Mouse (Mus musculus): Measurements from ENCODE around the gene Rtn4ip1. TPM values are rescaled to one million over a fixed set of nuclear protein-coding genes. Genes with fewer than 3 reads are reported as not detected.
A peak's percentile ranks its signal among the peaks of the same experiment; 100 is the strongest.
"Not testable (repeated sequence)": the region's sequence is repeated elsewhere in the genome, so short reads cannot be mapped to it uniquely, and the experiment has no call there.

The Rtn4ip1 gene
- polyA plus RNA-seq, 1 experiment from 2014 or later, result 14.2 TPM

DNA sequence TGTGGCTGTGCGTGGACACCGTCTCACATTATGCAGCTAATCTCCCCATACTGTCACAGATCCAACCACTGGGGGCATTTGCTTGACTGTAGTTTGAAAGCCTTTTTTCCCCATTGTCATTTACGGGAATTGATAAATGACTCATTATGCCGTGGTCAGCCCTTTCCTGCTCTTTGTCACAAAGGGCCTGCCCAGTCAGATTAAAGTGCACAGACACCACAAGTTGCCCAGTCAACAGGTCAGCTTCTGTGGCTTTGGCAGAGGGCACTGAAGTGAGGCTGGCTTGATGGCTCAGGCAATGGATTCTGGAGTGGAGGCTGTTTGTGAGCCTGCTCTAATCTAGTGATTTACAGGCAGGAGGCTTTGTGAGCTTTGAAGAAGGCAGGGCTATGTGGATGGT, 42.1 kb downstream of the Rtn4ip1 start:
- H3K27me3 ChIP-seq, result no peaks in the 10 kb centered on the region
- no peak overlapping the region for H3K4me3 ChIP-seq
- H3K4me2 ChIP-seq, result no peak overlapping the region
- H3K9ac ChIP-seq, result no peak overlapping the region
- WGBS, result 60% methylated on average over 4 of the region's 4 CpGs
- H3K9me3 ChIP-seq, result no peaks in the 10 kb centered on the region
- H3K27ac ChIP-seq, result no peak overlapping the region
- ATAC-seq (ENCODE audit: borderline replicate concordance, extremely low read depth, low FRiP score, low TSS enrichment), result no peak
- no peaks in the 10 kb centered on the region; the same call in 1 of the 2 replicates for H3K36me3 ChIP-seq
- H3K4me1 ChIP-seq, result no peaks in the 10 kb centered on the region

DNA sequence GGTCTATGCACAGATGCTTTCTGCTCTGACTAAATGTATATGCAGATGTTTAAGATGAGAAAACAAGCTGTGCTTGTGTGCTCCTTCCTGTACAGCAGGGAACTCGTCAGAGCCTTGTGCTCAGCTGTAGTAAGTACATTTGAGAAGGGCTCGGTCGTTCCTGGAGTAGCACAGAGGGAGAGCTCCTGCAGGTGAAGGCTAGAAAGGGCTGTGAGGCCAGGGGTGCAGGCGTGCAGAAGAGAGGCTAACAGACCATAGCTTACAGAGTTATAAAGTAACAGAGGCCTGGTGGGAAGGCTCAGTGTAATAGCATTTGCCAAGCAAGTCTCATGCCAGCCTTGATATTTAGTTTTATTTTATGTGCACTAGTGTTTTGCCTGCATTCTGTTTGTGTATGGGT, 43.8 kb downstream of the Rtn4ip1 start:
- no peaks in the 10 kb centered on the region for H3K9me3 ChIP-seq
- H3K36me3 ChIP-seq, result no peaks in the 10 kb centered on the region; the same call in 1 of the 2 replicates
- H3K9ac ChIP-seq, result no peak overlapping the region
- H3K4me2 ChIP-seq, result no peak overlapping the region
- WGBS, result 78% methylated on average over 4 of the region's 4 CpGs
- H3K4me3 ChIP-seq, result no peak overlapping the region
- ATAC-seq (ENCODE audit: borderline replicate concordance, extremely low read depth, low FRiP score, low TSS enrichment), result no peak
- no peaks in the 10 kb centered on the region for H3K27me3 ChIP-seq
- H3K27ac ChIP-seq, result no peak overlapping the region
- no peaks in the 10 kb centered on the region for H3K4me1 ChIP-seq

DNA sequence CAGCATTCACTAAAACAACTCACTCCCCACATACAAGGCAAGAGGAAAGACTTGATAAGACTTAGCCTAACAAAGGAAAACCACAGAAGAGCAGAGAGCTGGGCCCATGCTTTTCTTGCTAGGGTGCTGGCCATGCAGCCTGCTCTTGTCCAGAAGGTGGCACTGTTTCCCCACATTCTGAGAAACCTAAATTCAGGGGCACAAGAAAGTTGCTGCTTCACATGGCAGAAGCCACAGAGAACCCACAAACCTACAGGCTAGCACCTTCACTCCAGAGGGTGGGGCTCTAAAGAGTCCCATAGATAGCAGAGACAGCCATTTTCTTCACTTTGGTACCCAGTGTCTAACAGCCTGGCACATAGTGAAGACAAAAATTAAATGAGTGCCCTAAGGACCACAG, 52.3 kb downstream of the Rtn4ip1 start:
- no peak overlapping the region for H3K27ac ChIP-seq
- no peak overlapping the region for H3K4me2 ChIP-seq
- no peaks in the 10 kb centered on the region for H3K4me1 ChIP-seq
- H3K4me3 ChIP-seq, result no peak overlapping the region
- ATAC-seq (ENCODE audit: borderline replicate concordance, extremely low read depth, low FRiP score, low TSS enrichment), result no peak
- no peaks in the 10 kb centered on the region for H3K9me3 ChIP-seq
- H3K9ac ChIP-seq, result no peak overlapping the region
- no peaks in the 10 kb centered on the region for H3K36me3 ChIP-seq
- H3K27me3 ChIP-seq, result no peaks in the 10 kb centered on the region

DNA sequence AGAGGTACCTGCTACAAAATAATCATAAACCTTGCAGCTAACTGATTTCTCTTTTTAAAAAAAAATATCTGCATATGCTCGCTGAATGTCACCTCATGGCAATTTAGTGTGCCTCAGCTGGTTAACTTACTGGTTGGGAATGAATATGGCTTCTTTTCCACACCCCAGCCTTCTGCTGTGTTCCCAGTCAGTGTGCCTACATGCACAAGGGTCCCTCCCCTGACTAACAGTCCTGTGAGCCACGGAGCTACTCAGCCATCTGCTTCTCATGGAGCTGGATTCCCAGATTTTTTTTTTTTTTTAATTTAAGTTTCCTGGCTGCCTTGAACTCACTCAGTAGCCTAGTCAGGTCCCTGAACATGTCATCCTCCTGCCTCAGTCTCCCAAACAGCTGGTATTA, 63.3 kb downstream of the Rtn4ip1 start:
- no peaks in the 10 kb centered on the region for H3K36me3 ChIP-seq
- H3K27me3 ChIP-seq, result no peaks in the 10 kb centered on the region

DNA sequence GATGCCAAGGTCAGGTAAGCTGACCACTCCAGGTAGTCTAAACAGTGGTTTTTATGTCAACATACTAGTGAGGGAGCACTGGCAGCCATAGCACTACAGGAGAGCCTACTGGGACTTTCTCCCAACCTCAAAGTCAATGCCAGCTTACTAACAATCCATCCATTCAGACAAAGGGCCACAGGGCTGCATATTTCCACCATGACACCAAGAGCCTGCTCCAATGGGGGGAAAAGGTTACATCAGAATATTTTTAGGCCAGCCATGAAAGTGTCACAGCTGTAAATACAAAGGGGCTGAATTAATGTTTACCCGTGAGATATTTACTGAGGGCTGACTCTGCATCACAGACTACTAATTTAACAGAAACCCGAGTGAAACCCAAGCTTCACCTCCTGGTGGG, 71.6 kb downstream of the Rtn4ip1 start:
- WGBS, result 57% methylated on average over 2 of the region's 2 CpGs
- no peak for ATAC-seq (ENCODE audit: borderline replicate concordance, extremely low read depth, low FRiP score, low TSS enrichment)

More for the DNA sequence above, 63.3 kb downstream of the Rtn4ip1 start:
- H3K9me3 ChIP-seq, result no peaks in the 10 kb centered on the region
- H3K4me3 ChIP-seq, result no peak overlapping the region
- H3K27ac ChIP-seq, result no peak overlapping the region
- 59% methylated on average over 2 of the region's 2 CpGs for WGBS
- H3K9ac ChIP-seq, result no peak overlapping the region
- no peak overlapping the region for H3K4me2 ChIP-seq
- no peak for ATAC-seq (ENCODE audit: borderline replicate concordance, extremely low read depth, low FRiP score, low TSS enrichment)
- no peaks in the 10 kb centered on the region for H3K4me1 ChIP-seq

DNA sequence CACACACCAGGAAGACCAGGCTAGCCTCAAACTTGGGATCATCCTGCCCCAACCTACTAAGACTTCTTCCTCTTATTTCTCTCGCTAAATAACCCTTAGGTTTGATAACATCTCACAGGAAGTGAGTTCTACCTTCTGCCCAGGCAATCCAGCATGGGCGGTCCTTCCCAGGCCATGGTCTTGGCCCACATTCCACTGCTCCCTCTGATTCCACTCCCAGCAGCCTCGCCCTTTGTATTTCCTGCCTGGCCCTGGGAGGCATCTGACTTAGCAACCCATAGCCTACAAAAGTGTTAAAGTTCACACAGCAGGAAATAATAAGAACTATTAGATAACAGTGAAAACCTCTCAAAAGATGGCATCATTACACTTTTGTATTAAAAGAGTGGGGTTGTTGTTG, 75.7 kb downstream of the Rtn4ip1 start:
- Histone ChIP-seq H3K9ac (no peak overlapping the region), H3K4me2 (no peak overlapping the region), H3K4me3 (no peak overlapping the region), H3K27me3 (no peaks in the 10 kb centered on the region), H3K27ac (no peak overlapping the region), H3K4me1 (no peaks in the 10 kb centered on the region), H3K36me3 (no peaks in the 10 kb centered on the region), H3K9me3 (no peaks in the 10 kb centered on the region)
- 56% methylated on average over 3 of the region's 3 CpGs for WGBS
- ATAC-seq (ENCODE audit: borderline replicate concordance, extremely low read depth, low FRiP score, low TSS enrichment), result no peak

More for the DNA sequence above, 71.6 kb downstream of the Rtn4ip1 start:
- no peak overlapping the region for H3K4me2 ChIP-seq
- no peaks in the 10 kb centered on the region for H3K27me3 ChIP-seq
- no peaks in the 10 kb centered on the region for H3K4me1 ChIP-seq
- H3K9me3 ChIP-seq, result no peaks in the 10 kb centered on the region
- H3K4me3 ChIP-seq, result no peak overlapping the region
- H3K36me3 ChIP-seq, result no peaks in the 10 kb centered on the region
- H3K27ac ChIP-seq, result no peak overlapping the region
- H3K9ac ChIP-seq, result no peak overlapping the region

DNA sequence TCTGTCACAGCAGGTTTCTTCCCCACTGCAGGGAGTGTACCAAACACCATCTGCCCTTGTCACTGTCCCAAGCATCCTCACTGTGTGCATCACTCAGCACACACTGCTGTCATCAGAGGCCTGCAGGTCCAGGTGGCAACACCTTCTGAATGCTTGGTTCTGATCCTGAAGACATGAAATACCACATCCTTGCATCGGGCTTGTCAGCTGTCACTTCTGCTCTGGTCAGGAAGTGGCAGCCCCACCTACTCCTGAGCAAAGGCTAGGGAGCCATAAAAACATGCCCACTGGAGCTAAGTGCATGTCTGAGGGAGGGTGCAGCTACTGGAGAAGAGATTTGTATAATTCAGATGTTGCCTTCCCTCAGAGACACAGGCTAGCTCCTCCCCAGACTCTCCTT, 78.5 kb downstream of the Rtn4ip1 start:
- peak; percentile 31; the same call in 1 of the 2 replicates for ATAC-seq (ENCODE audit: borderline replicate concordance, extremely low read depth, low FRiP score, low TSS enrichment)
- Histone ChIP-seq H3K4me2 (no peak overlapping the region), H3K4me1 (no peaks in the 10 kb centered on the region), H3K9me3 (no peaks in the 10 kb centered on the region), H3K27me3 (no peaks in the 10 kb centered on the region), H3K36me3 (no peaks in the 10 kb centered on the region), H3K9ac (no peak overlapping the region), H3K27ac (no peak overlapping the region), H3K4me3 (no peak overlapping the region)
- 41% methylated on average over 1 of the region's 1 CpGs for WGBS

DNA sequence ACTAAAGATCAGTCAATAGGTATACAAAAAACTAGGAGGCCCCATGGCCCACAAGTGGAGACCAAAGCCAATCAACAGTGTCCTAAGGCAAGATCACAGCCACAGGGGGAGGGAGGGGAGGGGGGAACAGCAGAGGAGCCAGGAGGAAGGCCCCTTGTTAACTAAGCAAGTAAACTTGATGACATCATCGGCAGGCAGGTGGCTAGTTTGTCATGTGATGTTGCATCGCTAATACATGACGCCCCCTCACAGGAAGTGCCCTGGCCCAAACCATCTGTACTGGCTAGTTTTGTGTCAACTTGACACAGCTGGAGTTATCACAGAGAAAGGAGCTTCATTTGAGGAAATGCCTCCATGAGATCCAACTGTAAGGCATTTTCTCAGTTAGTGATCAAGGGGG, 79.1 kb downstream of the Rtn4ip1 start:
- H3K27me3 ChIP-seq; H3K4me1 ChIP-seq; H3K9me3 ChIP-seq; H3K36me3 ChIP-seq; ATAC-seq (ENCODE audit: borderline replicate concordance, extremely low read depth, low FRiP score, low TSS enrichment); H3K27ac ChIP-seq; H3K4me3 ChIP-seq; H3K4me2 ChIP-seq; H3K9ac ChIP-seq: not testable (repeated sequence)
- 75% methylated on average over 3 of the region's 3 CpGs for WGBS

DNA sequence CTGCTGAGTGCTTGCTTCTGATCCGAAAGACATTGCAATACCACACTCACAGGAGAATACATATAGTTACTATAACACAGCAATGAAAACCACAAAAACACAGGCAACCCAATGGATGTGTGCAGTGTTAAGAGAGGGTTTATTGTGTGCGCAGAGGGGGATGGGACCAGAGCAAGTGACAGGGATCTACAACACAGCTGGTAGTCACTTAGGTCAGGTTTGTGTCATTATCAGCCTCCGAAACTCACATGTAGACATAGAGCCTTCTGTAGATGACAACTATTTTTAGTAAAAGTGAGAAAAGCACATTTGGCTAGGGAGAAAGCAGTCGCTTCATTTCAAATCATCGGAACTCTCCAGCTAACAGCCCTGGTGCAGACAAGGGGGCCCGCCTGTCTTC, 80.9 kb downstream of the Rtn4ip1 start:
- Histone ChIP-seq H3K27me3 (no peaks in the 10 kb centered on the region), H3K27ac (no peak overlapping the region), H3K9ac (no peak overlapping the region), H3K4me3 (no peak overlapping the region), H3K36me3 (no peaks in the 10 kb centered on the region), H3K4me1 (no peaks in the 10 kb centered on the region), H3K4me2 (no peak overlapping the region), H3K9me3 (no peaks in the 10 kb centered on the region)
- no peak for ATAC-seq (ENCODE audit: borderline replicate concordance, extremely low read depth, low FRiP score, low TSS enrichment)
- 77% methylated on average over 6 of the region's 6 CpGs for WGBS

DNA sequence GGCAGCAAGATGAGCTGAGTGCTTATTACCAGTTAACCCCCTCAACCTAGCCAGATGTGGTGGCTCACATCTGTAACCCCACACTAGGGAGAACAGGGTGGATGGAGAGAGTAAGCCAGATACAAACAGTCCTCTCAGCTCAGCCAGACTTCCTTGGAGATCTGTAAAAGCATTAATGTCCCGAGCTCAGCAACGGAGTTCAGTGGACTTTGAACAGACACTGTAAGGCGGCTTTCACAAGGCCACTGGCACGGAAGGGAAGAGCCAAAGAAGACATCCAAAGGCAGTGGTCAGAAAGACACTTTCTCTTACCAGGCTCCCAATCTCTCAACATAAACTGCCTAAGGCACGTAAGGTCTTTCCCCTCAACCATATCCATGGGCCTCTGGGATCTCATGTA, 81.6 kb downstream of the Rtn4ip1 start:
- Histone ChIP-seq H3K4me3 (no peak overlapping the region), H3K36me3 (no peaks in the 10 kb centered on the region), H3K27ac (no peak overlapping the region), H3K4me1 (no peaks in the 10 kb centered on the region), H3K9ac (no peak overlapping the region), H3K9me3 (no peaks in the 10 kb centered on the region), H3K4me2 (no peak overlapping the region), H3K27me3 (no peaks in the 10 kb centered on the region)
- ATAC-seq (ENCODE audit: borderline replicate concordance, extremely low read depth, low FRiP score, low TSS enrichment), result no peak
- 88% methylated on average over 5 of the region's 5 CpGs for WGBS

DNA sequence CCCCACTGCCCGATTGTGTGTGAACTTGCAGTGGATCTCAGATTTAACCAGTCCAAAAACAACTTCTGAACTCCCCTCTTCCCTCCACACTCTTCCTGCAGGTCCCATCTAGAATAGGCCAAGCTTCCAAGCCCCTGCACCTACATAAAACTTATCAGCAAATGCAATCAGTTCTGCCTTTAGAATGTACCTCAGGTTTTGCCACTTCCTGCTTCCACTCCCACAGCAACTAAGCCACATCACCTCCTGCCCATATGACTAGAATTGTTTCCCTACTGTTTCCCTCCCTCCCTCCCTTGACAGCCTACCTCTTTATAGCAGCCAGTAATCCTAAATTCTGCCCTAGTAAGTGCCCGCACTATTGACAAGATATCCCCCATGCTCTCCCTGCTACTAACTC, 82.3 kb downstream of the Rtn4ip1 start:
- Histone ChIP-seq H3K27ac (no peak overlapping the region), H3K9me3 (no peaks in the 10 kb centered on the region), H3K9ac (no peak overlapping the region), H3K4me2 (no peak overlapping the region), H3K4me3 (no peak overlapping the region), H3K4me1 (no peaks in the 10 kb centered on the region), H3K27me3 (no peaks in the 10 kb centered on the region), H3K36me3 (no peaks in the 10 kb centered on the region)
- WGBS, result 93% methylated on average over 2 of the region's 2 CpGs
- ATAC-seq (ENCODE audit: borderline replicate concordance, extremely low read depth, low FRiP score, low TSS enrichment), result no peak

DNA sequence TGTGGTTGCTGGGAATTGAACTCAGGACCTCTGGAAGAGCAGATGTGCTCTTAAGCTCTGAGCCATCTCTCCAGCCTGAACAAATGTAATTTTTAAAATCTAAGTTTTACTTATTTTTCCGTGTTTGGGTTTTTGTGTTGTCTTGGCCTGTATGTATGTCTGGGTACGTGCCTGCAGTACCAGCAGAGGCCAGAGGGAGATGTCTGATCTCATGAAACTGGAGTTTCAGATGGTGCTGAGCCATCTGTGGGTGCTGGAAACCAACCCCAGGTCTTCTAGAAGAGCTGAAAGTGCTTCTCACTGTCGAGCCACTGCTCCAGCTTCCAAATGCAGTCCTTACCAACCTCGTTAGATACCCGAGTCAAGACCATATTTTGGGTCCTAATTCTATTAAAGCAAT, 89.7 kb downstream of the Rtn4ip1 start:
- H3K27ac ChIP-seq, result no peak overlapping the region
- H3K4me1 ChIP-seq, result no peaks in the 10 kb centered on the region
- no peak overlapping the region for H3K4me2 ChIP-seq
- no peak overlapping the region for H3K4me3 ChIP-seq
- no peaks in the 10 kb centered on the region for H3K9me3 ChIP-seq
- no peaks in the 10 kb centered on the region for H3K36me3 ChIP-seq
- ATAC-seq (ENCODE audit: borderline replicate concordance, extremely low read depth, low FRiP score, low TSS enrichment), result no peak
- no peaks in the 10 kb centered on the region for H3K27me3 ChIP-seq
- H3K9ac ChIP-seq, result no peak overlapping the region
- 92% methylated on average over 5 of the region's 5 CpGs for WGBS

DNA sequence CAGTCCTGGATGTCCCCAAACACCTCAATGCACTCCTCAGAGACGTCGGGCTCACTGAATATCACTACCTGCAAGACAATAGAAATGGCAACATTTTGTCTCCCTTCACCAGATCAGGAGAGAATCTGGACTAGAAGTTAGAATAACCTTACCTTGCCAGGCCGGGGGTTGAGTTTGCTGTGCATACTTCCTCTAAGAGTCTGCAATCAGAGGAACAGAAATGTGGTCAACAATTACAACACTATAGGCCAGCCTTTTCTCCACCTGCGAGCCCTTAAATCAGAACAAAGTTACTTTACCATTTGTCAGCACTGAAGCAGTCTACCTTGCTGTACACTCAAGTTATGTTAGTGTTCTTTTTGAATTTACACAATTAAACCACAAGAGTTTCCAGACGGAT, 90.9 kb downstream of the Rtn4ip1 start:
- Histone ChIP-seq H3K4me1 (no peaks in the 10 kb centered on the region), H3K9me3 (no peaks in the 10 kb centered on the region), H3K27me3 (no peaks in the 10 kb centered on the region), H3K27ac (no peak overlapping the region), H3K9ac (no peak overlapping the region), H3K4me3 (no peak overlapping the region), H3K36me3 (no peaks in the 10 kb centered on the region), H3K4me2 (no peak overlapping the region)
- 67% methylated on average over 5 of the region's 5 CpGs for WGBS
- no peak for ATAC-seq (ENCODE audit: borderline replicate concordance, extremely low read depth, low FRiP score, low TSS enrichment)
